Mouse (Mus musculus): ENCODE measurements at regions not wholly inside any gene's neighbourhood (a gene's known extent, or its start where the extent isn't known, plus 50 kb on each side); places are given as distances from the start of the nearest gene placed in this dataset.

GRCm38 (mm10) chr2:43455158-43455873, 99.8 kb upstream of the Kynu start:
- ATAC-seq (no peak), DNase-seq (ENCODE audit: low read depth, low spot score) (no peak)
- no peaks in the 10 kb centered on the region for H3K27me3 ChIP-seq
- in situ Hi-C loops (cut with MboI; ENCODE audit: low pct_unique_long_range_greater_than_20kb): no loop called here
- ChIA-PET POLR2A (no interaction called here), CTCF (no interaction called here)
- TF ChIP-seq CTCF (IDR thresholded peaks at IDR 0.05): no peak

GRCm38 (mm10) chr2:43469161-43469560, 86.0 kb upstream of the Kynu start:
- CTCF ChIA-PET: no interaction called here
- TF ChIP-seq CTCF (IDR thresholded peaks at IDR 0.05): no peak
- ATAC-seq: no peak
- in situ Hi-C loops (cut with MboI; ENCODE audit: low pct_unique_long_range_greater_than_20kb): no loop called here
- POLR2A ChIA-PET: no interaction called here
- H3K27me3 ChIP-seq: no peaks in the 10 kb centered on the region
- DNase-seq (ENCODE audit: low read depth, low spot score): no peak

- POLR2A ChIA-PET: no interaction called here
- TF ChIP-seq CTCF (IDR thresholded peaks at IDR 0.05): no peak
- in situ Hi-C loops (cut with MboI; ENCODE audit: low pct_unique_long_range_greater_than_20kb): no loop called here
- DNase-seq (ENCODE audit: low read depth, low spot score) (no peak), ATAC-seq (no peak)
- CTCF ChIA-PET: no interaction called here
- H3K27me3 ChIP-seq: no peaks in the 10 kb centered on the region
These were observed 85.2 kb upstream of the Kynu start for GRCm38 (mm10) chr2:43469893-43470292.

- ChIA-PET CTCF (no interaction called here), POLR2A (no interaction called here)
- TF ChIP-seq CTCF (IDR thresholded peaks at IDR 0.05): no peak
- ATAC-seq (no peak), DNase-seq (ENCODE audit: low read depth, low spot score) (no peak)
- no peaks in the 10 kb centered on the region for H3K27me3 ChIP-seq
- in situ Hi-C loops (cut with MboI; ENCODE audit: low pct_unique_long_range_greater_than_20kb): no loop called here
These were observed 76.6 kb upstream of the Kynu start for GRCm38 (mm10) chr2:43478494-43478893.

GRCm38 (mm10) chr2:43479871-43480270, 75.3 kb upstream of the Kynu start:
- H3K27me3 ChIP-seq: no peaks in the 10 kb centered on the region
- ChIA-PET POLR2A (no interaction called here), CTCF (no interaction called here)
- no peak for ATAC-seq
- in situ Hi-C loops (cut with MboI; ENCODE audit: low pct_unique_long_range_greater_than_20kb): no loop called here
- DNase-seq (ENCODE audit: low read depth, low spot score): no peak
- no peak for TF ChIP-seq CTCF (IDR thresholded peaks at IDR 0.05)

Measured in Patski (cell line).